Mouse (Mus musculus): ENCODE measurements at regions not wholly inside any gene's neighbourhood (a gene's known extent, or its start where the extent isn't known, plus 50 kb on each side); places are given as distances from the start of the nearest gene placed in this dataset.

- ATAC-seq (peak; percentile 27; the same call in 1 of the 2 replicates), DNase-seq (ENCODE audit: low spot score) (peak; percentile 9)
- no peaks in the 10 kb centered on the region for H3K9me3 ChIP-seq (ENCODE audit: low read length)
- no peaks in the 10 kb centered on the region for H3K27me3 ChIP-seq (ENCODE audit: insufficient read depth, low read length)
- no peak overlapping the region for H3K4me3 ChIP-seq (ENCODE audit: low read length)
- no peaks in the 10 kb centered on the region for H3K36me3 ChIP-seq (ENCODE audit: insufficient read depth, low read length)
- TF ChIP-seq CTCF (IDR thresholded peaks at IDR 0.05; ENCODE audit: low read depth) = no peak
- no peak overlapping the region for H3K9ac ChIP-seq (replicated peaks; ENCODE audit: low read length)
- H3K4me2 ChIP-seq (ENCODE audit: low read depth, low read length) = no peak overlapping the region
- H3K27ac ChIP-seq = no peak overlapping the region
- no peaks in the 10 kb centered on the region for H3K4me1 ChIP-seq (ENCODE audit: insufficient read depth, low read length)
- WGBS = 70% methylated on average over 2 of the region's 2 CpGs
These were observed 659.9 kb upstream of the Kcnd2 start for GRCm38 (mm10) chr6:20555320-20555883.

- no peak for ATAC-seq
These were observed 642.7 kb upstream of the Kcnd2 start for GRCm38 (mm10) chr6:20572621-20573020.

GRCm38 (mm10) chr6:20574734-20575133 lies 640.6 kb upstream of the Kcnd2 start:
- no peaks in the 10 kb centered on the region for H3K9me3 ChIP-seq (ENCODE audit: low read length)
- no peak for ATAC-seq
- H3K27me3 ChIP-seq (ENCODE audit: insufficient read depth, low read length) = no peaks in the 10 kb centered on the region
- no peak overlapping the region for H3K27ac ChIP-seq
- no peak overlapping the region for H3K4me2 ChIP-seq (ENCODE audit: low read depth, low read length)
- WGBS = 86% methylated on average over 3 of the region's 3 CpGs
- no peak for TF ChIP-seq CTCF (IDR thresholded peaks at IDR 0.05; ENCODE audit: low read depth)
- no peaks in the 10 kb centered on the region for H3K4me1 ChIP-seq (ENCODE audit: insufficient read depth, low read length)
- no peaks in the 10 kb centered on the region for H3K36me3 ChIP-seq (ENCODE audit: insufficient read depth, low read length)
- H3K9ac ChIP-seq (replicated peaks; ENCODE audit: low read length) = no peak overlapping the region
- no peak overlapping the region for H3K4me3 ChIP-seq (ENCODE audit: low read length)
- no peak for DNase-seq (ENCODE audit: low spot score)

More at GRCm38 (mm10) chr6:20572621-20573020, 642.7 kb upstream of the Kcnd2 start:
- Histone ChIP-seq H3K36me3 (ENCODE audit: insufficient read depth, low read length) (no peaks in the 10 kb centered on the region), H3K4me1 (ENCODE audit: insufficient read depth, low read length) (no peaks in the 10 kb centered on the region), H3K27me3 (ENCODE audit: insufficient read depth, low read length) (no peaks in the 10 kb centered on the region), H3K9me3 (ENCODE audit: low read length) (no peaks in the 10 kb centered on the region), H3K27ac (no peak overlapping the region), H3K9ac (replicated peaks; ENCODE audit: low read length) (no peak overlapping the region), H3K4me3 (ENCODE audit: low read length) (no peak overlapping the region), H3K4me2 (ENCODE audit: low read depth, low read length) (no peak overlapping the region)
- 73% methylated on average over 2 of the region's 2 CpGs for WGBS
- no peak for DNase-seq (ENCODE audit: low spot score)
- no peak for TF ChIP-seq CTCF (IDR thresholded peaks at IDR 0.05; ENCODE audit: low read depth)

- Histone ChIP-seq H3K27me3 (ENCODE audit: insufficient read depth, low read length) (no peaks in the 10 kb centered on the region), H3K27ac (no peak overlapping the region), H3K4me1 (ENCODE audit: insufficient read depth, low read length) (no peaks in the 10 kb centered on the region), H3K9me3 (ENCODE audit: low read length) (no peaks in the 10 kb centered on the region), H3K9ac (replicated peaks; ENCODE audit: low read length) (no peak overlapping the region), H3K36me3 (ENCODE audit: insufficient read depth, low read length) (no peaks in the 10 kb centered on the region), H3K4me2 (ENCODE audit: low read depth, low read length) (no peak overlapping the region), H3K4me3 (ENCODE audit: low read length) (no peak overlapping the region)
- ATAC-seq (no peak), DNase-seq (ENCODE audit: low spot score) (no peak)
- TF ChIP-seq CTCF (IDR thresholded peaks at IDR 0.05; ENCODE audit: low read depth) = no peak
- 35% methylated on average over 1 of the region's 1 CpGs for WGBS
These were observed 616.5 kb upstream of the Kcnd2 start for GRCm38 (mm10) chr6:20598783-20599182.

- no peaks in the 10 kb centered on the region for H3K36me3 ChIP-seq (ENCODE audit: insufficient read depth, low read length)
- H3K9ac ChIP-seq (replicated peaks; ENCODE audit: low read length) = no peak overlapping the region
- ATAC-seq (peak; percentile 56), DNase-seq (ENCODE audit: low spot score) (peak; percentile 76)
- no peaks in the 10 kb centered on the region for H3K9me3 ChIP-seq (ENCODE audit: low read length)
- WGBS = 71% methylated on average over 2 of the region's 2 CpGs
- H3K4me3 ChIP-seq (ENCODE audit: low read length) = no peak overlapping the region
- no peaks in the 10 kb centered on the region for H3K4me1 ChIP-seq (ENCODE audit: insufficient read depth, low read length)
- no peaks in the 10 kb centered on the region for H3K27me3 ChIP-seq (ENCODE audit: insufficient read depth, low read length)
- no peak overlapping the region for H3K4me2 ChIP-seq (ENCODE audit: low read depth, low read length)
- no peak for TF ChIP-seq CTCF (IDR thresholded peaks at IDR 0.05; ENCODE audit: low read depth)
- H3K27ac ChIP-seq = no peak overlapping the region
These were observed 611.1 kb upstream of the Kcnd2 start for GRCm38 (mm10) chr6:20604170-20604569.

- no peak overlapping the region for H3K4me2 ChIP-seq (ENCODE audit: low read depth, low read length)
- TF ChIP-seq CTCF (IDR thresholded peaks at IDR 0.05; ENCODE audit: low read depth) = no peak
- ATAC-seq (no peak), DNase-seq (ENCODE audit: low spot score) (no peak)
- H3K36me3 ChIP-seq (ENCODE audit: insufficient read depth, low read length) = no peaks in the 10 kb centered on the region
- H3K9ac ChIP-seq (replicated peaks; ENCODE audit: low read length) = no peak overlapping the region
- no peaks in the 10 kb centered on the region for H3K9me3 ChIP-seq (ENCODE audit: low read length)
- no peaks in the 10 kb centered on the region for H3K27me3 ChIP-seq (ENCODE audit: insufficient read depth, low read length)
- 45% methylated on average over 1 of the region's 1 CpGs for WGBS
- H3K4me1 ChIP-seq (ENCODE audit: insufficient read depth, low read length) = no peaks in the 10 kb centered on the region
- no peak overlapping the region for H3K4me3 ChIP-seq (ENCODE audit: low read length)
- no peak overlapping the region for H3K27ac ChIP-seq
These were observed 594.8 kb upstream of the Kcnd2 start for GRCm38 (mm10) chr6:20620476-20620875.

- no peaks in the 10 kb centered on the region for H3K9me3 ChIP-seq (ENCODE audit: low read length)
- no peak for TF ChIP-seq CTCF (IDR thresholded peaks at IDR 0.05; ENCODE audit: low read depth)
- H3K27ac ChIP-seq = no peak overlapping the region
- WGBS = 68% methylated on average over 3 of the region's 3 CpGs
- no peak for DNase-seq (ENCODE audit: low spot score)
- no peak overlapping the region for H3K9ac ChIP-seq (replicated peaks; ENCODE audit: low read length)
- no peaks in the 10 kb centered on the region for H3K4me1 ChIP-seq (ENCODE audit: insufficient read depth, low read length)
- no peak for ATAC-seq
- H3K4me3 ChIP-seq (ENCODE audit: low read length) = no peak overlapping the region
- no peak overlapping the region for H3K4me2 ChIP-seq (ENCODE audit: low read depth, low read length)
- H3K27me3 ChIP-seq (ENCODE audit: insufficient read depth, low read length) = no peaks in the 10 kb centered on the region
- no peaks in the 10 kb centered on the region for H3K36me3 ChIP-seq (ENCODE audit: insufficient read depth, low read length)
These were observed 588.9 kb upstream of the Kcnd2 start for GRCm38 (mm10) chr6:20626382-20626781.

All from hindbrain, postnatal 0 days (tissue).